Mouse (Mus musculus): Measurements from ENCODE around the gene Abcc5.

GRCm38 (mm10) chr16:20301770-20302649 is 124.2 kb downstream of the Abcc5 start, which contains the start of gene Parl:
- TF ChIP-seq EP300 (IDR thresholded peaks at IDR 0.05; ENCODE audit: low read depth) (peak; percentile 29; the same call in 1 of the 2 replicates), CTCF (IDR thresholded peaks at IDR 0.05; ENCODE audit: low read depth) (peak; percentile 89)

Measured in heart, postnatal 0 days (tissue).